Mouse (Mus musculus) forebrain, embryonic 16.5 days (tissue): Measurements from ENCODE around the gene Itih5. TPM values are rescaled to one million over a fixed set of nuclear protein-coding genes. Genes with fewer than 3 reads are reported as not detected.

ENCODE experiments used
- ATAC-seq: fragments of 200-750 bp; cut with Nextera tagmentation; 2 replicates; pipeline ENCODE4 v1.8.0; 2017; ENCODE audit warnings: mild to moderate bottlenecking, moderate library complexity
- H3K27ac ChIP-seq: fragments of 300-500 bp; sonication (generic); 2 replicates; pipeline ENCODE4 v1.5.1; 2014; ENCODE audit warnings: low read length, control low read depth
- H3K27me3 ChIP-seq: fragments of 300-500 bp; sonication (generic); replicated peaks from 2 replicates; pipeline ENCODE4 v1.6.1; 2014; ENCODE audit warnings: low read length; ENCODE audit not compliant: control insufficient read depth, insufficient read depth
- H3K36me3 ChIP-seq: fragments of 300-500 bp; sonication (generic); 2 replicates; pipeline ENCODE4 v1.6.1; 2014; ENCODE audit not compliant: control insufficient read depth, insufficient read depth
- H3K4me1 ChIP-seq: fragments of 300-500 bp; sonication (generic); replicated peaks from 2 replicates; pipeline ENCODE4 v1.6.1; 2014; ENCODE audit warnings: low read length; ENCODE audit not compliant: control insufficient read depth, insufficient read depth
- H3K4me2 ChIP-seq: fragments of 300-500 bp; sonication (generic); 2 replicates; pipeline ENCODE4 v1.6.1; 2014; ENCODE audit warnings: mild to moderate bottlenecking, low read length, control low read depth
- H3K4me3 ChIP-seq: fragments of 300-500 bp; sonication (generic); replicated peaks from 2 replicates; pipeline ENCODE4 v1.5.1; 2014; ENCODE audit warnings: mild to moderate bottlenecking, low read length, control low read depth
- H3K9ac ChIP-seq: fragments of 300-500 bp; sonication (generic); replicated peaks from 2 replicates; pipeline ENCODE4 v1.6.1; 2014; ENCODE audit warnings: low read depth, low read length, control low read depth
- H3K9me3 ChIP-seq: fragments of 300-500 bp; sonication (generic); 2 replicates; pipeline ENCODE4 v1.6.1; 2016; ENCODE audit warnings: low read length; ENCODE audit not compliant: control insufficient read depth
- WGBS: fragments of 180-500 bp; shearing (Covaris S2); extraction: QIAGEN DNeasy Blood & Tissue Kit; methylation state at CpG from one replicate; pipeline ENCODE4 v1.1.7; 2014; 5-methylcytosine and 5-hydroxymethylcytosine counted together
- polyA plus RNA-seq: library from polyadenylated mRNA; unstranded; fragments of >200 nt; fragmentation: Nextera tagmentation; extraction: Ambion mirVana; gene quantifications from 2 replicates; pipeline ENCODE4 v1.2.1, GENCODE M21; 2015

Itih5 gene
- 3.7 and 6.0 TPM in 2 replicates for polyA plus RNA-seq

DNA sequence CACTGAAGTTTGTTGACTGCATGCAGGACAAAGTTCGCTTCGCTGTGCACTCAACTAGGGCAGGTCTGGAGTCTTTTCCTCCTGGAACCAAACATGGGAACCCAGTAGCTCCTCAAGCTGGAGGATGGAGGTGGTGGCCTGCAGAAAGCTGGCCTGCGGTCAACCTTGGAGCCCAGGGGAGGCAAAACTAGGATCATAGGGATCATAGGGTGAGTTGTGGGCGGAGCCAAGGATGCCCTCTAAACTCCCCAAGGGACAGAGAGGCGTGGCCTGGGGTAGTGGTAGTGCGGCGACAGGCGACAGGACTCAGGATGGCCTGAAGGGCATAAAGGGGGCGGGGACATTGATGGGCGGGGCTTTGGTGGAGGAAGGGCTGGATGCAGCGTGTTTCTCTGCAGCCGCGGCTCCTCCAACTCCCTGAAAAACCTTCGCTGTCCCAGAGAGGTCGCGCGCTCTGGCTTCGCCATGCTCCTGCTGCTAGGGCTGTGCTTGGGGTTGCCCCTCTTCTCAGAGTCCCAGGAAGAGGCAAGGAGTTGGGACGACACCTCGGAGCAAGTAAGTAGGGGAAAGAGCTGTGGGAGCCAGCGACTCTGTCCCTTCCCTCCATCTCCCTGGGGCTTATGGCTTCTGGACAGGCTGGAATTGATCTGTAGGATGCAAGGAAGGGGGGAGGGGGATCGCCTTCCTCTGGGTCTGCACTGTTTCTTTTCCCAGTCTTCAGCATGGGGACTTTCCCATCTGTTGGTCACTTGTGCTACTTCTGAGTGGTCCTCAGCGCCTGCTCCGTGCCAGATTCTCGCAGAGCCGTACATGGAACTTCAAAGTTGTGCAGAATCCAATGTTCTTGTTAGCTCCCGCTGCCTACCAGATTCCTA, at the start of gene Itih5:
Itih5 (plus strand) TSS at position 371 of the 875 bp plus-strand sequence.
- peak within 1 kb of the TSS; percentile 35 for H3K4me3 ChIP-seq
- WGBS, result 8% methylated on average over 27 of the region's 27 CpGs
- no peak within 1 kb of the TSS for H3K27ac ChIP-seq
- no peaks in the 10 kb centered on the region for H3K27me3 ChIP-seq
- peak within 1 kb of the TSS; percentile 60 for H3K4me2 ChIP-seq
- H3K36me3 ChIP-seq, result no peaks in the 10 kb centered on the region
- no peaks in the 10 kb centered on the region for H3K9me3 ChIP-seq
- H3K4me1 ChIP-seq, result peaks cover 8% of the 10 kb centered on the region
- peak; percentile 69 for ATAC-seq
- H3K9ac ChIP-seq, result no peak within 1 kb of the TSS

GRCm38 (mm10) chr2:10108535-10109189, 44.7 kb upstream of the Itih5 start:
- 79% methylated on average over 6 of the region's 6 CpGs for WGBS

GRCm38 (mm10) chr2:10118751-10119150, 34.6 kb upstream of the Itih5 start:
- ATAC-seq, result no peak
- Histone ChIP-seq H3K36me3 (no peaks in the 10 kb centered on the region), H3K4me1 (no peaks in the 10 kb centered on the region), H3K4me2 (no peak overlapping the region), H3K27me3 (no peaks in the 10 kb centered on the region), H3K27ac (no peak overlapping the region), H3K9me3 (no peaks in the 10 kb centered on the region), H3K4me3 (no peak overlapping the region), H3K9ac (no peak overlapping the region)
- 71% methylated on average over 1 of the region's 1 CpGs for WGBS

More at GRCm38 (mm10) chr2:10108535-10109189, 44.7 kb upstream of the Itih5 start:
- no peak for ATAC-seq
- no peak overlapping the region for H3K27ac ChIP-seq
- H3K9ac ChIP-seq, result no peak overlapping the region
- no peak overlapping the region for H3K4me3 ChIP-seq
- no peaks in the 10 kb centered on the region for H3K36me3 ChIP-seq
- no peaks in the 10 kb centered on the region for H3K27me3 ChIP-seq
- no peaks in the 10 kb centered on the region for H3K9me3 ChIP-seq
- no peaks in the 10 kb centered on the region for H3K4me1 ChIP-seq
- H3K4me2 ChIP-seq, result no peak overlapping the region

DNA sequence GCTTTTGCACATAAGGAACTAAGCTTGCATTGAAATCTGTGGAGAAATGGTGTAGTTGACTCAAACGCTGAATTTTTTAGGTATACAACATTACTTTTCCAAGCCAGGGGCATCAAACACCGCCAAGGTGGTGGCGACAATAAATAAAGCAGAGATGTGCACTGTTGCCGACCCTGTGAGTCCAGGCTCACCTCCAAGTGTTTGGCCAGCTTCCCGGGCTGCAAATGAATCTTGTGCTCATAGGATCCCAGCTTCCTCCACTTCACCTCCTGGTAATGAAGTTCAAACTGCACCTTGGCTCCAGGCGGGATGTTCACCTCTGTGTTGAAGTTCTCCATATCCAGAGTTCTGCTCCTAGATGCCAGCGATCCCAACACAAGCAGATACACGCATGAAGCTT, 34.1 kb upstream of the Itih5 start:
- H3K4me3 ChIP-seq, result no peak overlapping the region
- H3K36me3 ChIP-seq, result no peaks in the 10 kb centered on the region
- no peak overlapping the region for H3K9ac ChIP-seq
- no peak overlapping the region for H3K27ac ChIP-seq
- H3K27me3 ChIP-seq, result no peaks in the 10 kb centered on the region
- no peaks in the 10 kb centered on the region for H3K4me1 ChIP-seq
- no peak for ATAC-seq
- 84% methylated on average over 8 of the region's 8 CpGs for WGBS
- H3K9me3 ChIP-seq, result no peaks in the 10 kb centered on the region
- H3K4me2 ChIP-seq, result no peak overlapping the region

DNA sequence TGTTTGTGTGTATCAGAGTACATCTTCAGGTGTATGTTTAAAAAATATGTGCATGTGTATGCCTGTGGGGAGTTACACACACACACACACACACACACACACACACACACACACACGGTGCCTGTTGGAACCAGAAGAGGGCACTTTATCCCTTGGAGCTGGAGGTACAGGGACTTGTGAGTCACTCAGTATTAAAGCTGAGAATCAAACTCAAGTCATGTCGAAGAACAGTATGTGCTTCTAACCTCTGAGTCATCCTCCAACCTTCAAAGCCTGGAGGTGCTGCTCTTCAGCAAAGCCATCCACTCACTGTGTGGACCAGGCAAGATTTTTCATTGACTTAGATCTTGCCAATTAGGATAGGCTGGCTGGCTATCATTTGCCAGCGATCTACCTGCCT, 31.5 kb upstream of the Itih5 start:
- WGBS, result 55% methylated on average over 3 of the region's 3 CpGs

DNA sequence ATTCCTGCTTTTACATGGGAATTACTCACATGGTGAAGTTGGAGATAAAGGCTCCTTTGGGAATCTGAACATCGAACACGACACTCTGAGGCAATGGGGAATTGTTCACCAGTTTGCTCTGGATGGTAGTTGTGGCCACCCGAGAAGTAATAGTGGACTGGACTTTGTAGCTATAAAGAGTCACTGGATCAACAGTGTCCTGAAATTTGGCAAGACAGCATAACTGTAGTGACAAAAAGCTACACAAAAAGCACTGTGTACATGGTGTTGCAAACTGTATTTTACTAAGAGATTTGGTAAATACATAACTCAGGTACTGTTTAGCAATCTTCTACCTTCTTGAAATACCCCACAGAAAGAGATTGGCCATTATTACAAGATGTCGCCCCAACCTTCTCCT, 27.2 kb upstream of the Itih5 start:
- WGBS, result 97% methylated on average over 4 of the region's 4 CpGs
- ATAC-seq, result no peak
- Histone ChIP-seq H3K4me2 (no peak overlapping the region), H3K36me3 (no peaks in the 10 kb centered on the region), H3K9ac (no peak overlapping the region), H3K9me3 (no peaks in the 10 kb centered on the region), H3K4me3 (no peak overlapping the region), H3K27ac (no peak overlapping the region), H3K4me1 (no peaks in the 10 kb centered on the region), H3K27me3 (no peaks in the 10 kb centered on the region)

More for the DNA sequence above, 31.5 kb upstream of the Itih5 start:
- Histone ChIP-seq H3K27ac (no peak overlapping the region), H3K9ac (no peak overlapping the region), H3K36me3 (no peaks in the 10 kb centered on the region), H3K27me3 (no peaks in the 10 kb centered on the region), H3K4me3 (no peak overlapping the region), H3K9me3 (no peaks in the 10 kb centered on the region), H3K4me2 (no peak overlapping the region), H3K4me1 (no peaks in the 10 kb centered on the region)
- no peak for ATAC-seq

- Histone ChIP-seq H3K4me1 (no peaks in the 10 kb centered on the region), H3K27ac (no peak overlapping the region), H3K36me3 (no peaks in the 10 kb centered on the region), H3K4me2 (no peak overlapping the region), H3K4me3 (no peak overlapping the region), H3K9ac (no peak overlapping the region), H3K27me3 (no peaks in the 10 kb centered on the region), H3K9me3 (no peaks in the 10 kb centered on the region)
- 94% methylated on average over 5 of the region's 5 CpGs for WGBS
- ATAC-seq, result no peak
These were observed 25.9 kb upstream of the Itih5 start for GRCm38 (mm10) chr2:10127471-10127870.

GRCm38 (mm10) chr2:10128571-10128970, 24.8 kb upstream of the Itih5 start:
- no peaks in the 10 kb centered on the region for H3K4me1 ChIP-seq
- no peak overlapping the region for H3K4me3 ChIP-seq
- H3K9ac ChIP-seq, result no peak overlapping the region
- H3K27ac ChIP-seq, result no peak overlapping the region
- H3K27me3 ChIP-seq, result no peaks in the 10 kb centered on the region
- H3K4me2 ChIP-seq, result no peak overlapping the region
- H3K9me3 ChIP-seq, result no peaks in the 10 kb centered on the region
- ATAC-seq, result no peak
- 81% methylated on average over 4 of the region's 4 CpGs for WGBS
- no peaks in the 10 kb centered on the region for H3K36me3 ChIP-seq

DNA sequence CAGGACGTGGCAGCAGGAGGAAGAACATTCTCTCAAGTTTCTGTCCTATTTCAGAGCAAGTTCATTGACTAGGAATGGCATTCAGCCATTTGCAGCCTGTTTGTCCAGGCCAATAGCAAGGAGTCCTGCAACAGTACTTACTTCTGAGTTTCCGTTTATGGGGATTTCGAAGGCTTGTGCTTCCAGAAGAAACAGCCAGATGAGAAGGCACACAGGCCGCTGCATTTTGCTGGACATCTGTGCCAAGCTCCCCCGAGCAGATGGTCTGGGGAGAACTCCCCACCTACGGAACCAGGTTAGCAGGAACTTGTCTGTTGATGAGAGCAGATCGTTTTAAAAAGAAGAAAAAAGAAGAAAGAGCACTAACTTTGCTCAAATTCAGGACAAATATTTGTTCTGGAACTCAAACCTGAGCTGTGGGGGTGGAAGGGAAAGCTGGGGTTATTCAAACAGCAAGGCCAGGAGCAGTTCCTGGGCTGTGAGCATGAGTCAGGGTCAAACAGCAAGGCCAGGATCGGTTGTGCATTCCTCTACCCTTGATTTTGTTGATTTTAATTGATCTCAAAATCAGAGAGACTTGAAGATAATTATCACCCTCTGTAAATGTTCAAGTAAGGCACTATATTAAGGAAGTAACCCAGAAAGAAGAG, 22.9 kb upstream of the Itih5 start:
- Histone ChIP-seq H3K4me3 (no peak overlapping the region), H3K4me1 (no peaks in the 10 kb centered on the region), H3K4me2 (no peak overlapping the region), H3K27me3 (no peaks in the 10 kb centered on the region), H3K27ac (no peak overlapping the region), H3K9me3 (no peaks in the 10 kb centered on the region), H3K36me3 (no peaks in the 10 kb centered on the region), H3K9ac (no peak overlapping the region)
- WGBS, result 75% methylated on average over 8 of the region's 8 CpGs
- no peak for ATAC-seq
